Mouse (Mus musculus): Measurements from ENCODE around the gene Ptprn2. TPM values are rescaled to one million over a fixed set of nuclear protein-coding genes. Genes with fewer than 3 reads are reported as not detected.

Ptprn2 gene
- total RNA-seq, 2 experiments from 2014 or later, result 0.12 to 0.19 TPM

GRCm38 (mm10) chr12:116752784-116753183, 267.3 kb downstream of the Ptprn2 start:
- intact Hi-C loops (cut with DNase I), result no loop called here
- no peak for DNase-seq

- intact Hi-C loops (cut with DNase I), result no loop called here
- DNase-seq, result no peak
These were observed 278.4 kb downstream of the Ptprn2 start for GRCm38 (mm10) chr12:116763961-116764360.

GRCm38 (mm10) chr12:116770911-116771310, 285.4 kb downstream of the Ptprn2 start:
- intact Hi-C loops (cut with DNase I), result no loop called here
- DNase-seq, result no peak

GRCm38 (mm10) chr12:116771493-116771892, 286.0 kb downstream of the Ptprn2 start:
- intact Hi-C loops (cut with DNase I), result no loop called here

GRCm38 (mm10) chr12:116772081-116772566, 286.6 kb downstream of the Ptprn2 start:
- DNase-seq, result no peak
- intact Hi-C loops (cut with DNase I), result no loop called here

More at GRCm38 (mm10) chr12:116771493-116771892, 286.0 kb downstream of the Ptprn2 start:
- DNase-seq, result no peak

GRCm38 (mm10) chr12:116773344-116773743, 287.8 kb downstream of the Ptprn2 start:
- intact Hi-C loops (cut with DNase I), result no loop called here
- no peak for DNase-seq

- intact Hi-C loops (cut with DNase I), result no loop called here
- DNase-seq, result peak in 1 of 2 experiments; percentile 1
These were observed 290.9 kb downstream of the Ptprn2 start for GRCm38 (mm10) chr12:116776447-116776846.

GRCm38 (mm10) chr12:116778095-116779090, 292.9 kb downstream of the Ptprn2 start:
- intact Hi-C loops (cut with DNase I), result no loop called here
- DNase-seq, result no peak

GRCm38 (mm10) chr12:116780419-116780818, 294.9 kb downstream of the Ptprn2 start:
- intact Hi-C loops (cut with DNase I), result no loop called here
- DNase-seq, result no peak

GRCm38 (mm10) chr12:116785731-116786130, 300.2 kb downstream of the Ptprn2 start:
- intact Hi-C loops (cut with DNase I), result no loop called here

GRCm38 (mm10) chr12:116788346-116788745, 302.8 kb downstream of the Ptprn2 start:
- DNase-seq, result no peak
- intact Hi-C loops (cut with DNase I), result no loop called here

More at GRCm38 (mm10) chr12:116785731-116786130, 300.2 kb downstream of the Ptprn2 start:
- DNase-seq, result no peak

- DNase-seq, result no peak
- intact Hi-C loops (cut with DNase I), result no loop called here
These were observed 317.8 kb downstream of the Ptprn2 start for GRCm38 (mm10) chr12:116803331-116803730.

- intact Hi-C loops (cut with DNase I), result no loop called here
- DNase-seq, result no peak
These were observed 319.2 kb downstream of the Ptprn2 start for GRCm38 (mm10) chr12:116804712-116805111.

GRCm38 (mm10) chr12:116805129-116805809, 319.7 kb downstream of the Ptprn2 start:
- no peak for DNase-seq
- intact Hi-C loops (cut with DNase I), result no loop called here

- intact Hi-C loops (cut with DNase I), result no loop called here
- no peak for DNase-seq
These were observed 320.6 kb downstream of the Ptprn2 start for GRCm38 (mm10) chr12:116806089-116806488.

- DNase-seq, result no peak
- intact Hi-C loops (cut with DNase I), result no loop called here
These were observed 327.5 kb downstream of the Ptprn2 start for GRCm38 (mm10) chr12:116813012-116813411.

GRCm38 (mm10) chr12:116819836-116820235, 334.3 kb downstream of the Ptprn2 start:
- DNase-seq, result no peak
- intact Hi-C loops (cut with DNase I), result no loop called here

GRCm38 (mm10) chr12:116823341-116823740, 337.8 kb downstream of the Ptprn2 start:
- intact Hi-C loops (cut with DNase I), result no loop called here
- no peak for DNase-seq

- intact Hi-C loops (cut with DNase I), result no loop called here
- DNase-seq, result no peak
These were observed 342.2 kb downstream of the Ptprn2 start for GRCm38 (mm10) chr12:116827748-116828147.

GRCm38 (mm10) chr12:116838611-116839192, 353.2 kb downstream of the Ptprn2 start:
- intact Hi-C loops (cut with DNase I), result no loop called here
- no peak for DNase-seq

Data from heart, postnatal 14 days (tissue).